Mouse (Mus musculus) neutrophil, adult 83 days (primary cell): ENCODE results near the gene Usp19. TPM values are rescaled to one million over a fixed set of nuclear protein-coding genes. Genes with fewer than 3 reads are reported as not detected.

Experiments used
- total RNA-seq, 2 experiments: library from RNA; stranded (reverse); gene quantifications; one replicate each; pipeline ENCODE4 v1.2.4; 2023

The Usp19 gene
- total RNA-seq: 100 to 1,000 TPM; 123 to 147 TPM

DNA sequence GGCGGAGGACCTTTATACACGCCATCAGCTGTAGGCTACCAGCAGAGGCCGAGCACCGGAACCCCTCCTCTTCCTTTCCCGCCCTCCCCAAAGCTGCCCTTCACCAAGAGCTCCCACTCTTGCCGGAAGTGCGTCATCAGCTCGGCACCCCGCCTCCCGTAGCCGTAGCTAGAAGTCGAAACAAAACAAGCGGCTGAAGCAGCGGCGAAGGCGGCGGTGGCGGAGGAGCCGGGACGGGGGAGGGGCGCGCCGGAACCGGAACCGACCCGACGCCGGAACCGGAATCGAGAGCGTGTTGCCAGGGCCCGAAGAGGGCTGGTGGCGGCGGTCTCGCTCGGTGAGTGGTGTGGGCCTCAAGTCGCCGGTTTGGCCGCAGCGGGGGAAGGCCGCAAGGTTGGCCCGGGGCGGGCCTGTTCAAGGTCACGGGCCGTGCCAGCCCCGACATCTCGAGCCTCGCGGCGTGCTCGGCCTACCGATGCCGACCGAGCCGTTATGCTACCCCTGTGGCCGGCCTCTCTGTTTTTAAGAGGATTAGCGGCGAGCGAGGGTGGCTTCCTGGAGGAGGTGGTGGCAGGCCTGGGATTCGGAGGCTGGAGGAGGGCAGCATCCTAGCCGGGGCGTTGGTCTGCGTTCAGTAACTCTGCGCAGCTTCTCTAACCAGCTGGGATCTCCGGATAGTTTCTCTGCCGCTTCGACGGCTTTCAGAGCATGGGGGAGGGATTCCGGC lies at the start of gene Usp19:
TSS of gene Usp19 (plus strand) at position 44 of the 727 bp plus-strand sequence.

DNA sequence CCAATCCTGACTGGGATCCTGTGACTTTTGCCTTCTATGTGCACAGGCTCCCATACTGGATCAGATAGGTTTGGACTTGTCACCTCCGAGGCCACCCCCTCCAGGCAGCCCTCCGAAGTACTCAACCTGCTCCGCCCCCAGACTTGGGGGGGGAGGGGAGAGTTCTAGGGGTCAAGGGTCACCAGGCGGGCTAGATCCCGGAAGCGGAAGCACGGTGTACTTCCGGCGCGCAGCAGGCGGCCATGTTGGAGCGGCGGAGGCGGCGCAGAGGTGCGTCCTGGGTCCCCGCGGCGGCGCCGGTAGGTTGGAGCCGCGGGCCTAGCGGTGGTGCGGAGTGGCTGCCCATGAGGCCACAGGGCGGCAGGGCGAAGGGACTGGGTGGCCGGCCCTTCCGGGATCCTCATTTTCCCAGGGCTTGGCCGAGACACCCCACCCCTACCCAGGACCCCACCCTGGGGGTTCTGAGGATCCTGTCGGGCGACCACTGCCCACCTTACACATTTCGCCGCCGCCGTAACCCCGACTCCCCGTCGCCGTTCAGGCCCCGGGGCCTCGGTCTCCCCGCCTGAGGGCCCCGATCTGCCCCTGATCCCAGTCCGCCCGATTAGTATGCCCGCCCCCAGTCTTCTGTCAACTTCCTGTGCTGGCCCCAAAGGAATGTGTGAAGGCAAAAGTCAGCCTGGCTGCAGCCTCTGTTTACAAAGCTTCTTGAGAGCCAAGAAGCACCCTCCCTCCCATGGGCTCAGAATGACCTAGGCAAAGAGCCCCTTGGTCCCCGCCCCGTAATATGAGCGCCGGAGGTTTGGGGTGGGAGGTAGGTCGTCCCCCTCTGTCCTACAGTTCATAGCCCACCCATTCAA lies 29.9 kb upstream of the Usp19 start, which contains the start of gene Ccdc71:
TSS of gene Ccdc71 (plus strand) at position 209 of the 860 bp plus-strand sequence.

DNA sequence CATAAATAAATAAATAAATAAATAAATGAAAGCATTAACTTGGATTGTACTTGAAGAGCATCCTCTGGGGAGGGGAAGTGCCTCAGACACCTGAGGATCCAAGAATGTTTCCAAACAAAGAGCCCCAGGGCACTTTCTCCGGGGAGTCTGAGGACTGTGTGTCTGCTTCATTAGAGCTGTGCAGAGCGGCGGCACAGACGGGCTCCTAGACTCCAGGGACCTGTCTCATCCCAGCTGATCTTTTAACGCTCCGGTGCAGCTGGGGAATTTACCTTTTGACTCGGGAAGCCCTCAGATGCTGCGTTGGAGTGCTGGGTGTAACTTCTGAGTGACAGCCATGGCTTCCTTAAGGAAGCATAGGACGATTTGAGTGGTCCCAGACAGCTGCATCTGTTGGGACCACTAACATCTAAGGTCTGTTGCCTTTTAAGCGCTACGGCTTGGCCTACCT lies 29.2 kb upstream of the Usp19 start, which contains the start of gene Klhdc8b:
TSS of gene Klhdc8b (minus strand) at position 401 of the 451 bp plus-strand sequence.

DNA sequence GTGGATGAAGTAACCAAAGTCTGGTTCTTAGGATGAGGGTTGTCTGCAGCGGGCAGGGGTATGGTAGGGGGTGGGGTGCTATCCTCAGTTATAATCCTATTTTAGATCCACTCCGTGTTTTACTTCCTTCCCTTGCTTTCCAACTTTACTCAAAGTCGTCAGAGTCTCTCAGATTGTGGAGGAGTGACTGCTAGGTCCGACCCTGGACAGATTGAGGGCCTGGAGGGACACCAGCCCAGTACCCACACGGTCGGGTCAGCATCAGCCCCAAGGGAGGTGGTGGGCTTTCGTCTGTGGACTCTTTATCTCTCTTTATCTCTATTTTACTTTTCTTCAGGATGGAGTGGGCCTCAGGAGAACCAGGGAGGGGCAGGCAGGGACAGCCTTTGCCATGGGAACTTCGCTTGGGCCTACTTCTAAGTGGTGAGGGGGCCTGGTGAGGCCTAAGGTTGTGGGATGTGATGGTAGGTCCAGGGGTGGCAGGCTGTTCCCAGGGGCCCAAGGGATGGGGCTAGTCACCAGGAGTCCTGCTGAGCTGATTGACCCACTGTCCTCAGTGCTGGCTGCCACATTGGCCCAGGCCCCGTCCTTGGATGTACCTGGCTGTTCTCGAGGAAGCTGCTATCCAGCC lies 10.6 kb upstream of the Usp19 start, which contains the start of gene Lamb2:
TSS of gene Lamb2 (plus strand) at position 16 of the 631 bp plus-strand sequence.

DNA sequence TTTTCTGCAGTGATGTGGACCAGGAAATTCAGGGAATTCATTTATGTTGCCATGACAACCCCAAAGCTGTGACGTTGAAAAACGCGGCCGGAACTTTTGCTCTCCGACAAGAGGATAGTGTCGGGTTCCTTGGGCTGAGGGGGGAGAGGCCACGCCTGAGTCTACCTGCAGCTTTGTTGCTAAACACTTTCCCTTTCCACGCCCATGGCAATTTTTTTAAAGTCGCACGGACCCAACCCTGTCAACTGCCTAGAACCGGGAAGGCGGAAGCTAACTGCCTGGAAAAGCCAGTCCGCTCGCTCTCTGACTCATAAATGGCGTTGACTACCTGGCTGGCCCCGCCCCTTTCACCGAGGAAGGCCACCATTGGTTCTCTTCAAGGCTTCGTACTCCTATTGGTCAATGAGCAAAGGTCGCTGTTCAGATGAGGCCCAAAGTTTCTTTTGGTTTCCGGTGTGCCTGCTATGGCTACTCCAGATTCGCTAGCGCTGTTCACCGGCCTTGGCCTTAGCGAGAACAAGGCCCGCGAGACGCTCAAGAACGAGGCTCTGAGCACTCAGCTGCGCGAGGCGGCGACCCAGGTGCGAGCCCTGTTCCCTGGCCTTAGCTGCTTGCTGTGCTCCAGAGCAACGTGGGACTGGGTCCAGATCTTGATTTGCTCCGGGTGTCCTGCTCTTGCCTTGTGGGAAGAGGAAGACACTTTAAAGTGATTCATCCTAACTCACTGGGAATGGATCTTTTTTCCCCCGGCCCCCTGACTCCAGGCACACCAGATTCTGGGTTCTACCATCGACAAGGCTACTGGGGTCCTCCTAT lies 17.4 kb downstream of the Usp19 start, which contains the start of gene Qars:
TSS of gene Qars (plus strand) at position 88 of the 816 bp plus-strand sequence.

DNA sequence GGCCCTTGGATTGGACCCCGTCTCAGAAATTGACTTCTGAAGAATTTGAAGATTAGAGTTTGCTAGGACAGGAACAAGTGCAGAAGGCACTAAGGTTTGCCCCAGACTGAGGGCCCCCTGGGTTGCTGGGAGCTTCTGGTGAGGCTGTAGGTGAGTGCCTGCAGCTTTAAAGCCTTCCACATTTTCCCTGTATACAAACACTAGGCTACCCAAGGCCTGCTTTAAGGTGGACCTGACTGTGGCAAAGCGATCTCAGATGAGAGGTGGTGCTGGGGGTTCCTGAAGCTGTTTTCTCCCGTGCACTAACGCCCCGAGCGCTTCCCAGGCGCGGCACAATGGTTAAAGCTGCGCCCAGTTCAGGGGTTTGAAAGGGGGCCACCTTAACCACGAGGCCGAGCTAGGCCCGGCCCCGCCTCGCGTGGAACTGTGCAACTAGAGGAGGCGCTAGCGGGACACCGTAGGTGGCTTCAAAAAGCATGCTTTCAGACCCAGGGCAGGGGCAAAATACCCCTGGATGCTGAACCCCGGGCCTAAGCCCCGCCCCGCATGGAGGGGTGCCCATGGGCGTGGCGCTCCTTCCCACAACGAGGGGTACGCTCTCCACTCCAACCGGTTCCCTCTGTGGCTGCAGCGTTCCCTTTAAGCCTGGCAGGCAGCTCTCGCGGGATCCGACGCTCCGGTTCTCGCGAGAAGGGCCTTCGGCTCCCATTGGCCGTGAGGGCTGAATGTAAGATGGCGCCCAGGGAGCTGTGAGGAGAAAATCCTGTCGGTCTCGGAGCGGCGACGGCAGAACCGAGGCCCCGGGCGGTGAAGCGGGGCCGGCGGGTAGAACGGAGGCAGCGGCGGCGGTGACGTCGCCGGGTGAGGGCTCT lies 26.2 kb downstream of the Usp19 start, which contains the start of gene Qrich1:
TSS of gene Qrich1 (plus strand) at position 427 of the 872 bp plus-strand sequence.

Other genes with a start within 250 kb of the Usp19 start
- 1 to 10 TPM; 6.3 to 6.9 TPM for gene Dag1, start 226.6 kb upstream of the Usp19 start, total RNA-seq
- gene Nicn1, start 200.2 kb upstream of the Usp19 start, total RNA-seq: 1 to 10 TPM; 1.0 to 2.8 TPM
- gene Amt, start 193.7 kb upstream of the Usp19 start, total RNA-seq: under 1 TPM in 1 of 2 experiments, not detected in 1; 0.68 TPM
- 100 to 1,000 TPM; 425 to 443 TPM for gene Rhoa, start 184.5 kb upstream of the Usp19 start, total RNA-seq
- 10 to 100 TPM; 13.5 to 13.9 TPM for gene Tcta, start 184.4 kb upstream of the Usp19 start, total RNA-seq
- gene Gpx1, start 151.7 kb upstream of the Usp19 start, total RNA-seq: 1,000 to 10,000 TPM; 1,372 to 1,471 TPM
- gene Usp4, start 142.7 kb upstream of the Usp19 start, total RNA-seq: 100 to 1,000 TPM; 119 to 129 TPM
- gene 1700102P08Rik, start 97.8 kb upstream of the Usp19 start, total RNA-seq: 1 to 10 TPM; 1.6 to 2.5 TPM
- not detected for gene Ccdc36, start 62.1 kb upstream of the Usp19 start, total RNA-seq
- not detected for gene BC048562, start 54.1 kb upstream of the Usp19 start, total RNA-seq
- 10 to 100 TPM; 11.6 to 14.8 TPM for gene Ccdc71, start 30.1 kb upstream of the Usp19 start, total RNA-seq
- gene Klhdc8b, start 29.0 kb upstream of the Usp19 start, total RNA-seq: 1 to 10 TPM; 2.1 to 2.2 TPM
- gene Lamb2, start 10.9 kb upstream of the Usp19 start, total RNA-seq: 1 to 10 TPM in 1 of 2 experiments, under 1 TPM in 1; 0.96 to 1.7 TPM
- gene Qars, start 17.1 kb downstream of the Usp19 start, total RNA-seq: 100 to 1,000 TPM; 107 to 126 TPM
- 10 to 100 TPM; 82.5 to 91.3 TPM for gene Qrich1, start 26.2 kb downstream of the Usp19 start, total RNA-seq
- gene Impdh2, start 69.7 kb downstream of the Usp19 start, total RNA-seq: 100 to 1,000 TPM; 102 to 111 TPM
- 10 to 100 TPM; 21.8 to 22.4 TPM for gene Ndufaf3, start 76.8 kb downstream of the Usp19 start, total RNA-seq
- 10 to 100 TPM; 24.9 to 27.7 TPM for gene Dalrd3, start 79.3 kb downstream of the Usp19 start, total RNA-seq
- gene Wdr6, start 88.1 kb downstream of the Usp19 start, total RNA-seq: 1 to 10 TPM; 5.9 to 6.6 TPM
- 1 to 10 TPM in 1 of 2 experiments, under 1 TPM in 1; 0.48 to 1.1 TPM for gene P4htm, start 107.1 kb downstream of the Usp19 start, total RNA-seq
- gene Arih2, start 158.8 kb downstream of the Usp19 start, total RNA-seq: 10 to 100 TPM; 67.0 to 74.0 TPM
- gene Slc25a20, start 171.5 kb downstream of the Usp19 start, total RNA-seq: 10 to 100 TPM; 19.1 to 22.3 TPM
- gene Prkar2a, start 198.7 kb downstream of the Usp19 start, total RNA-seq: 10 to 100 TPM; 13.0 to 16.8 TPM